Mouse (Mus musculus) fibroblast of lung, adult 2 months (primary cell): ENCODE measurements around the gene Mthfd1l.

Experiments used
- DNase-seq: peaks from one replicate; pipeline ENCODE4 v3.0.0-alpha.2; 2011; ENCODE audit warnings: low read depth

Gene Mthfd1l

GRCm38 (mm10) chr10:3972981-3973588 is at the start of gene Mthfd1l:
Gene Mthfd1l, plus strand, starts transcription at chr10:3973118.
- peak; percentile 67 for DNase-seq

GRCm38 (mm10) chr10:3928008-3928545 is 44.8 kb upstream of the Mthfd1l start:
- DNase-seq, result no peak

GRCm38 (mm10) chr10:3931831-3932230 is 41.1 kb upstream of the Mthfd1l start:
- no peak for DNase-seq

- no peak for DNase-seq
These were observed 39.5 kb upstream of the Mthfd1l start for GRCm38 (mm10) chr10:3933311-3933940.

- no peak for DNase-seq
These were observed 36.1 kb upstream of the Mthfd1l start for GRCm38 (mm10) chr10:3936864-3937263.

- DNase-seq, result no peak
These were observed 32.9 kb upstream of the Mthfd1l start for GRCm38 (mm10) chr10:3939895-3940595.

- no peak for DNase-seq
These were observed 32.3 kb upstream of the Mthfd1l start for GRCm38 (mm10) chr10:3940596-3940975.

- no peak for DNase-seq
These were observed 31.7 kb upstream of the Mthfd1l start for GRCm38 (mm10) chr10:3941054-3941757.

GRCm38 (mm10) chr10:3942289-3942688 is 30.6 kb upstream of the Mthfd1l start:
- DNase-seq, result no peak

GRCm38 (mm10) chr10:3943492-3944395 is 29.2 kb upstream of the Mthfd1l start:
- DNase-seq, result peak; percentile 19

- DNase-seq, result no peak
These were observed 26.0 kb upstream of the Mthfd1l start for GRCm38 (mm10) chr10:3946871-3947270.

- no peak for DNase-seq
These were observed 25.6 kb upstream of the Mthfd1l start for GRCm38 (mm10) chr10:3947346-3947745.

GRCm38 (mm10) chr10:3949306-3949705 is 23.6 kb upstream of the Mthfd1l start:
- no peak for DNase-seq

- no peak for DNase-seq
These were observed 16.4 kb upstream of the Mthfd1l start for GRCm38 (mm10) chr10:3956471-3956870.

- DNase-seq, result no peak
These were observed 14.3 kb upstream of the Mthfd1l start for GRCm38 (mm10) chr10:3958591-3958990.

- no peak for DNase-seq
These were observed 3.9 kb upstream of the Mthfd1l start for GRCm38 (mm10) chr10:3969026-3969425.

GRCm38 (mm10) chr10:3972237-3972636 is 681 bp upstream of the Mthfd1l start:
- no peak for DNase-seq

GRCm38 (mm10) chr10:3973589-3974070 is 712 bp downstream of the Mthfd1l start:
- peak; percentile 49 for DNase-seq

GRCm38 (mm10) chr10:3974380-3974779 is 1.5 kb downstream of the Mthfd1l start:
- DNase-seq, result no peak

- no peak for DNase-seq
These were observed 3.1 kb downstream of the Mthfd1l start for GRCm38 (mm10) chr10:3975898-3976622.

GRCm38 (mm10) chr10:3976623-3977010 is 3.7 kb downstream of the Mthfd1l start:
- no peak for DNase-seq
